In genomic region chr1:43433853-43434252, GRCm38 (mm10) we compare ENCODE assay signal across 21 mouse cellular contexts. TPM values are rescaled to one million over a fixed set of nuclear protein-coding genes. Genes with fewer than 3 reads are reported as not detected.
DNase-seq lines count a peak whose midpoint lies in the region; ATAC-seq and TF ChIP-seq lines count a peak whose summit lies in the region.
"Had no signal": no experiment of that assay in that cellular context is flagged by ENCODE, and none has a peak within 500 bp of the region (broad histone marks: within the 10 kb centered on the region; RNA-seq: fewer than 3 reads in every experiment).

No protein-coding gene starts in this region.

- H3K79me2 ChIP-seq in heart, adult 2 months (replicated peaks; ENCODE audit: control insufficient read depth, insufficient read depth, low read length) = no peaks in the 10 kb centered on the region
- H3K79me2 ChIP-seq in liver, adult 2 months (ENCODE audit: control insufficient read depth, insufficient read depth, low read length) = no peaks in the 10 kb centered on the region

- no peaks in the 10 kb centered on the region for H3K36me3 ChIP-seq in heart, adult 2 months (ENCODE audit: control insufficient read depth, insufficient read depth, low read length)
- H3K36me3 ChIP-seq in heart, embryonic 10.5 days = no peaks in the 10 kb centered on the region
- no peaks in the 10 kb centered on the region for H3K36me3 ChIP-seq in liver, adult 2 months (ENCODE audit: control insufficient read depth, insufficient read depth, low read length)
- H3K36me3 ChIP-seq in liver, embryonic 11.5 days (ENCODE audit: control insufficient read depth, insufficient read depth, low read length) = no peaks in the 10 kb centered on the region
- H3K36me3 ChIP-seq in stomach, postnatal 0 days (ENCODE audit: control insufficient read depth, insufficient read depth, low read length) = no peaks in the 10 kb centered on the region
- H3K36me3 ChIP-seq: embryonic facial prominence, embryonic 12.5 days; hindbrain, embryonic 13.5 days; limb, embryonic 12.5 days; liver, embryonic 13.5 days; midbrain, embryonic 12.5 days had no signal

- intact Hi-C loops in heart, adult 2 months (cut with DNase I) = no loop called here

- TF ChIP-seq EP300 in heart, adult 2 months (IDR thresholded peaks at IDR 0.05; ENCODE audit: insufficient read depth, low read depth, low read length) = 0 out of 2 replicates have a peak, but pooled peaks have one; percentile 27
- no peak for TF ChIP-seq EP300 in stomach, postnatal 0 days (optimal IDR thresholded peaks at IDR 0.05)

- no peak for TF ChIP-seq CTCF in heart, adult 2 months (IDR thresholded peaks at IDR 0.05)
- TF ChIP-seq CTCF in liver, adult 2 months (IDR thresholded peaks at IDR 0.05; ENCODE audit: low read depth, low read length) = no peak
- TF ChIP-seq CTCF in stomach, postnatal 0 days (IDR thresholded peaks at IDR 0.05; ENCODE audit: low read depth) = no peak
- no peak for TF ChIP-seq CTCF in lung, adult 2 months (IDR thresholded peaks at IDR 0.05; ENCODE audit: insufficient read depth, low read length)

- H3K4me2 ChIP-seq in liver, embryonic 11.5 days = no peak overlapping the region
- no peak overlapping the region for H3K4me2 ChIP-seq in stomach, postnatal 0 days (replicated peaks; ENCODE audit: low read depth)
- H3K4me2 ChIP-seq: embryonic facial prominence, embryonic 12.5 days; hindbrain, embryonic 13.5 days; limb, embryonic 12.5 days; liver, embryonic 13.5 days; lung, embryonic 14.5 days; midbrain, embryonic 12.5 days had no signal

- peak; percentile 62 for DNase-seq in gastrocnemius, adult 18-20 months (ENCODE audit: low spot score)
- DNase-seq in gastrocnemius, postnatal 4 days (ENCODE audit: low spot score in 2 of 2) = no peak
- DNase-seq in heart, adult 2 months = peak in 1 of 2 experiments; percentile 37
- DNase-seq in heart, embryonic 10.5 days (ENCODE audit: low spot score) = no peak
- DNase-seq in liver, adult 2 months (ENCODE audit: extremely low read depth, low read depth, low spot score) = peak; percentile 12
- DNase-seq in liver, embryonic 11.5 days (ENCODE audit: low spot score) = no peak
- DNase-seq in stomach, postnatal 0 days (ENCODE audit: low spot score) = peak; percentile 37
- no peak for DNase-seq in lung, adult 2 months
- DNase-seq: adrenal gland, postnatal 10 days; cerebellum, adult 18-20 months; cerebellum, postnatal 14 days; forebrain, postnatal 0 days; layer of hippocampus, postnatal 36 days; liver, embryonic 13.5 days; lung, embryonic 14.5 days; spleen, adult 18-20 months; thymus, postnatal 25 days had no signal

- no peak overlapping the region for H3K27ac ChIP-seq in heart, adult 2 months
- no peak overlapping the region for H3K27ac ChIP-seq in heart, embryonic 10.5 days
- no peak overlapping the region for H3K27ac ChIP-seq in liver, adult 2 months (replicated peaks; ENCODE audit: insufficient read depth, low read depth, low read length)
- no peak overlapping the region for H3K27ac ChIP-seq in liver, embryonic 11.5 days (ENCODE audit: low read depth, low read length)
- no peak overlapping the region for H3K27ac ChIP-seq in stomach, postnatal 0 days (replicated peaks)
- H3K27ac ChIP-seq: embryonic facial prominence, embryonic 12.5 days; hindbrain, embryonic 13.5 days; limb, embryonic 12.5 days; liver, embryonic 13.5 days; midbrain, embryonic 12.5 days had no signal

- H3K9ac ChIP-seq in heart, adult 2 months (ENCODE audit: low read depth, low read length) = no peak overlapping the region
- H3K9ac ChIP-seq in liver, adult 2 months (ENCODE audit: low read depth, low read length) = no peak overlapping the region
- no peak overlapping the region for H3K9ac ChIP-seq in liver, embryonic 11.5 days (ENCODE audit: low read depth, low read length)
- no peak overlapping the region for H3K9ac ChIP-seq in stomach, postnatal 0 days (ENCODE audit: low read length)
- H3K9ac ChIP-seq: embryonic facial prominence, embryonic 12.5 days; forebrain, postnatal 0 days; hindbrain, embryonic 13.5 days; limb, embryonic 12.5 days; liver, embryonic 13.5 days; lung, embryonic 14.5 days; midbrain, embryonic 12.5 days had no signal

- TF ChIP-seq POLR2A in heart, adult 2 months (IDR thresholded peaks at IDR 0.05; ENCODE audit: insufficient read depth, low read depth, low read length) = no peak
- no peak for TF ChIP-seq POLR2A in liver, adult 2 months (IDR thresholded peaks at IDR 0.05; ENCODE audit: extremely low read depth, insufficient read depth, low read length)
- no peak for TF ChIP-seq POLR2A in lung, adult 2 months (IDR thresholded peaks at IDR 0.05; ENCODE audit: borderline replicate concordance, extremely low read depth, low read depth, low read length)

- H3K9me3 ChIP-seq in heart, embryonic 10.5 days = no peaks in the 10 kb centered on the region
- H3K9me3 ChIP-seq in liver, embryonic 11.5 days (ENCODE audit: control insufficient read depth, low read length) = no peaks in the 10 kb centered on the region
- H3K9me3 ChIP-seq in stomach, postnatal 0 days (ENCODE audit: control insufficient read depth, low read length) = no peaks in the 10 kb centered on the region
- H3K9me3 ChIP-seq: embryonic facial prominence, embryonic 12.5 days; hindbrain, embryonic 13.5 days; limb, embryonic 12.5 days; liver, embryonic 13.5 days; midbrain, embryonic 12.5 days had no signal

- no peaks in the 10 kb centered on the region for H3K27me3 ChIP-seq in heart, adult 2 months (ENCODE audit: control insufficient read depth, insufficient read depth, low read length)
- no peaks in the 10 kb centered on the region for H3K27me3 ChIP-seq in heart, embryonic 10.5 days (ENCODE audit: insufficient read depth, poor library complexity, severe bottlenecking)
- H3K27me3 ChIP-seq in liver, adult 2 months (ENCODE audit: control insufficient read depth, insufficient read depth, low read length) = no peaks in the 10 kb centered on the region
- no peaks in the 10 kb centered on the region for H3K27me3 ChIP-seq in liver, embryonic 11.5 days (replicated peaks; ENCODE audit: control insufficient read depth, insufficient read depth, low read length)
- H3K27me3 ChIP-seq in stomach, postnatal 0 days (ENCODE audit: control insufficient read depth, insufficient read depth, low read length) = no peaks in the 10 kb centered on the region
- H3K27me3 ChIP-seq: embryonic facial prominence, embryonic 12.5 days; hindbrain, embryonic 13.5 days; limb, embryonic 12.5 days; liver, embryonic 13.5 days; midbrain, embryonic 12.5 days had no signal

- no peak overlapping the region for H3K4me3 ChIP-seq in heart, adult 2 months
- no peak overlapping the region for H3K4me3 ChIP-seq in heart, embryonic 10.5 days
- no peak overlapping the region for H3K4me3 ChIP-seq in liver, adult 2 months (ENCODE audit: insufficient read depth, low read depth, low read length)
- no peak overlapping the region for H3K4me3 ChIP-seq in liver, embryonic 11.5 days (ENCODE audit: low read depth, low read length)
- no peak overlapping the region for H3K4me3 ChIP-seq in stomach, postnatal 0 days (ENCODE audit: low read depth, low read length)
- H3K4me3 ChIP-seq in lung, adult 2 months (replicated peaks; ENCODE audit: extremely low read depth, low read depth, low read length) = no peak overlapping the region
- H3K4me3 ChIP-seq: embryonic facial prominence, embryonic 12.5 days; hindbrain, embryonic 13.5 days; limb, embryonic 12.5 days; liver, embryonic 13.5 days; midbrain, embryonic 12.5 days had no signal

- ATAC-seq in liver, embryonic 11.5 days (replicated peaks; ENCODE audit: low FRiP score) = no peak
- peak; percentile 89 for ATAC-seq in stomach, postnatal 0 days (ENCODE audit: low FRiP score, low TSS enrichment)

- WGBS in heart, adult 2 months = 29% methylated on average over 4 of the region's 4 CpGs
- 65% methylated on average over 4 of the region's 4 CpGs for WGBS in heart, embryonic 10.5 days
- 56% methylated on average over 4 of the region's 4 CpGs for WGBS in liver, adult 2 months
- 60% methylated on average over 4 of the region's 4 CpGs for WGBS in liver, embryonic 11.5 days
- 49% methylated on average over 4 of the region's 4 CpGs for WGBS in stomach, postnatal 0 days
- 53% methylated on average over 4 of the region's 4 CpGs for WGBS in lung, adult 2 months

- H3K4me1 ChIP-seq in heart, adult 2 months (ENCODE audit: control insufficient read depth, insufficient read depth, low read length) = 0 out of 2 replicates have a peak, but pooled peaks cover 1% of the 10 kb centered on the region
- H3K4me1 ChIP-seq in heart, embryonic 10.5 days = peaks cover 9% of the 10 kb centered on the region; the same call in 1 of the 2 replicates
- no peaks in the 10 kb centered on the region for H3K4me1 ChIP-seq in liver, adult 2 months (ENCODE audit: control insufficient read depth, insufficient read depth, low read length)
- peaks cover 4% of the 10 kb centered on the region; the same call in 1 of the 2 replicates for H3K4me1 ChIP-seq in liver, embryonic 11.5 days (replicated peaks; ENCODE audit: control insufficient read depth, insufficient read depth, low read length)
- H3K4me1 ChIP-seq in stomach, postnatal 0 days (replicated peaks; ENCODE audit: control insufficient read depth, insufficient read depth) = no peaks in the 10 kb centered on the region
- no peaks in the 10 kb centered on the region for H3K4me1 ChIP-seq in lung, adult 2 months (ENCODE audit: control insufficient read depth, insufficient read depth, low read length)
- H3K4me1 ChIP-seq: embryonic facial prominence, embryonic 12.5 days; hindbrain, embryonic 13.5 days; limb, embryonic 12.5 days; midbrain, embryonic 12.5 days had no signal

RNA-seq across cellular contexts. Expression of gene Nck2, which starts 10.5 kb away (rescaled TPM):
- total RNA-seq in gastrocnemius, adult 18-20 months (2021) = 10 to 100 TPM; 17.2 to 17.8 TPM
- total RNA-seq in gastrocnemius, postnatal 4 days (2021) = 10 to 100 TPM; 40.6 to 46.5 TPM
- 10 to 100 TPM; 11.9 to 15.3 TPM for total RNA-seq in heart, adult 2 months (2021)
- polyA plus RNA-seq in heart, adult 2 months (2012; rRNA removed) = 11.7 and 12.9 TPM in 2 replicates
- polyA plus RNA-seq in heart, embryonic 10.5 days (2016; fragmentation: Nextera tagmentation; extraction: Ambion mirVana) = 30.4 and 37.0 TPM in 2 replicates
- 3.0 and 5.6 TPM in 2 replicates for total RNA-seq in liver, adult 2 months (2014; rRNA removed)
- 2.5 TPM in 2 replicates for polyA plus RNA-seq in liver, adult 2 months (2012; rRNA removed)
- polyA plus RNA-seq in liver, embryonic 11.5 days (2014; fragmentation: Nextera tagmentation; extraction: Ambion mirVana) = 24.5 and 26.0 TPM in 2 replicates
- 41.4 and 41.7 TPM in 2 replicates for polyA plus RNA-seq in stomach, postnatal 0 days (2015; fragmentation: Nextera tagmentation; extraction: Ambion mirVana)
- 39.1 and 43.4 TPM in 2 replicates for polyA plus RNA-seq in lung, adult 2 months (2012; rRNA removed)

Comparison
In these comparisons a context has a peak if more than half of its experiments do, and no peak if none do; other contexts are left out.
1. DNase-seq: peak in gastrocnemius, adult 18-20 months (single experiment), liver, adult 2 months (single experiment) and stomach, postnatal 0 days (single experiment); none in gastrocnemius, postnatal 4 days (0 of 2), heart, embryonic 10.5 days (single experiment), liver, embryonic 11.5 days (single experiment) and lung, adult 2 months (single experiment).